Mouse (Mus musculus) B cell, adult 62 days (primary cell): ENCODE measurements around the gene Pdzrn4. TPM values are rescaled to one million over a fixed set of nuclear protein-coding genes. Genes with fewer than 3 reads are reported as not detected.

ENCODE experiments used
- total RNA-seq: library from RNA; stranded (reverse); gene quantifications from 4 replicates; pipeline ENCODE4 v1.2.4, GENCODE M21; 2023

Gene Pdzrn4
- not detected in 4 replicates for total RNA-seq

GRCm38 (mm10) chr15:92396770-92397608, at the start of gene Pdzrn4:
Gene Pdzrn4, plus strand, starts transcription at chr15:92396881.

